Mouse (Mus musculus) CH12.LX (cell line): ENCODE data around the gene Npnt. TPM values are rescaled to one million over a fixed set of nuclear protein-coding genes. Genes with fewer than 3 reads are reported as not detected.

ENCODE experiments used
- DNase-seq: peaks from one replicate; pipeline ENCODE4 v3.0.0-alpha.2; 2013; ENCODE audit errors: extremely low read depth
- H3K27ac ChIP-seq: 2 replicates; pipeline ENCODE4 v1.5.1; 2012; ENCODE audit warnings: low read depth, mild to moderate bottlenecking, control low read depth, moderate library complexity; ENCODE audit not compliant: insufficient read depth
- H3K27me3 ChIP-seq: replicated peaks from 2 replicates; pipeline ENCODE3; 2012; ENCODE audit warnings: inconsistent platforms
- H3K36me3 ChIP-seq, 2 experiments: replicated peaks in 1 of 2; 2 replicates each; pipeline versions ENCODE3 to v1.6.1; 2012; ENCODE audit warnings: inconsistent platforms in 1 of 2, low read length in 1 of 2, mild to moderate bottlenecking in 1 of 2, mixed read lengths in 1 of 2, moderate library complexity in 1 of 2; ENCODE audit not compliant: control insufficient read depth in 1 of 2, insufficient read depth in 1 of 2
- H3K4me1 ChIP-seq, 2 experiments: 2 replicates each; pipeline ENCODE4 v1.6.1; 2012; ENCODE audit warnings: inconsistent platforms in 1 of 2, moderate library complexity in 1 of 2; ENCODE audit not compliant: insufficient read depth in 2 of 2, control insufficient read depth in 1 of 2
- H3K4me2 ChIP-seq: 2 replicates; pipeline ENCODE4 v1.6.1; 2012; ENCODE audit warnings: low read depth, mild to moderate bottlenecking, control low read depth; ENCODE audit not compliant: poor library complexity, insufficient read depth, severe bottlenecking
- H3K4me3 ChIP-seq, 3 experiments: fragments of 150-350 bp in 1 of 3; sonication (generic) in 1 of 3; replicated peaks in 1 of 3; 2 replicates each; pipeline versions ENCODE3 to v1.5.1; 2011 to 2012; ENCODE audit warnings: low read depth in 2 of 3, low read length in 2 of 3, mild to moderate bottlenecking in 2 of 3, moderate library complexity in 2 of 3, control low read depth in 1 of 3, improper control_type of control experiment in 1 of 3, inconsistent platforms in 1 of 3, mixed read lengths in 1 of 3; ENCODE audit not compliant: poor library complexity in 1 of 3
- H3K79me2 ChIP-seq: replicated peaks from 2 replicates; pipeline ENCODE4 v1.6.1; 2012; ENCODE audit warnings: mild to moderate bottlenecking, moderate library complexity; ENCODE audit not compliant: control insufficient read depth, poor library complexity, insufficient read depth, severe bottlenecking; ENCODE audit errors: extremely low read depth
- H3K9ac ChIP-seq: 2 replicates; pipeline ENCODE4 v1.6.1; 2012; ENCODE audit warnings: low read depth, mild to moderate bottlenecking, control low read depth, moderate library complexity; ENCODE audit not compliant: insufficient read depth
- H3K9me3 ChIP-seq: replicated peaks from 2 replicates; pipeline ENCODE3; 2012; ENCODE audit warnings: low read length, inconsistent platforms, mixed read lengths
- CHD2 ChIP-seq: IDR thresholded peaks from 2 replicates; pipeline ENCODE4 v1.6.1; 2011; ENCODE audit warnings: low read length, improper control_type of control experiment
- CTCF ChIP-seq, 2 experiments: IDR thresholded peaks in 1 of 2; conservative IDR thresholded peaks in 1 of 2; 2 replicates each; pipeline ENCODE4 v1.5.1; 2011 to 2012; ENCODE audit warnings: low read depth in 2 of 2, low read length in 2 of 2, improper control_type of control experiment in 1 of 2, inconsistent platforms in 1 of 2, mild to moderate bottlenecking in 1 of 2, moderate library complexity in 1 of 2
- E2F4 ChIP-seq: IDR thresholded peaks from 2 replicates; pipeline ENCODE4 v1.6.1; 2011; ENCODE audit warnings: low read depth, low read length, improper control_type of control experiment; ENCODE audit not compliant: insufficient replicate concordance
- GABPA ChIP-seq: IDR thresholded peaks from 2 replicates; pipeline ENCODE4 v1.6.1; 2012; ENCODE audit warnings: low read depth, low read length, improper control_type of control experiment, inconsistent platforms; ENCODE audit not compliant: insufficient replicate concordance
- HCFC1 ChIP-seq: IDR thresholded peaks from 2 replicates; pipeline ENCODE4 v1.6.1; 2012; ENCODE audit warnings: low read depth, mild to moderate bottlenecking, inconsistent platforms, low read length, improper control_type of control experiment
- IRF4 ChIP-seq: IDR thresholded peaks from 2 replicates; pipeline ENCODE4 v1.6.1; 2014; ENCODE audit warnings: low read depth, mild to moderate bottlenecking, inconsistent platforms, low read length, improper control_type of control experiment
- JUN ChIP-seq: IDR thresholded peaks from 2 replicates; pipeline ENCODE4 v1.6.1; 2011; ENCODE audit warnings: low read depth, mild to moderate bottlenecking, low read length, improper control_type of control experiment, moderate library complexity; ENCODE audit not compliant: insufficient read depth
- MEF2A ChIP-seq: IDR thresholded peaks from 2 replicates; pipeline ENCODE4 v1.6.1; 2014; ENCODE audit warnings: low read depth, mild to moderate bottlenecking, inconsistent platforms, low read length, improper control_type of control experiment, borderline replicate concordance
- MXI1 ChIP-seq: IDR thresholded peaks from 2 replicates; pipeline ENCODE4 v1.6.1; 2011; ENCODE audit warnings: mild to moderate bottlenecking, low read depth, low read length, improper control_type of control experiment
- NRF1 ChIP-seq: IDR thresholded peaks from 2 replicates; pipeline ENCODE4 v1.6.1; 2014; ENCODE audit warnings: low read depth, mild to moderate bottlenecking, inconsistent platforms, low read length, improper control_type of control experiment, moderate library complexity
- PAX5 ChIP-seq: IDR thresholded peaks from 2 replicates; pipeline ENCODE4 v1.6.1; 2012; ENCODE audit warnings: low read length, inconsistent platforms, mixed read lengths
- RAD21 ChIP-seq: IDR thresholded peaks from 2 replicates; pipeline ENCODE4 v1.6.1; 2011; ENCODE audit warnings: low read depth, mild to moderate bottlenecking, low read length, improper control_type of control experiment, moderate library complexity
- RCOR1 ChIP-seq: conservative IDR thresholded peaks from 2 replicates; pipeline ENCODE4 v1.6.1; 2012; ENCODE audit warnings: low read depth, mild to moderate bottlenecking, inconsistent platforms, low read length, improper control_type of control experiment
- TBP ChIP-seq: conservative IDR thresholded peaks from 2 replicates; pipeline ENCODE4 v1.6.1; 2011; ENCODE audit warnings: low read depth, low read length, improper control_type of control experiment
- UBTF ChIP-seq: IDR thresholded peaks from 2 replicates; pipeline ENCODE4 v1.6.1; 2012; ENCODE audit warnings: low read depth, mild to moderate bottlenecking, inconsistent platforms, low read length, improper control_type of control experiment, moderate library complexity
- USF1 ChIP-seq: IDR thresholded peaks from 2 replicates; pipeline ENCODE4 v1.6.1; 2014; ENCODE audit warnings: low read depth, mild to moderate bottlenecking, inconsistent platforms, low read length, improper control_type of control experiment
- USF2 ChIP-seq: conservative IDR thresholded peaks from 2 replicates; pipeline ENCODE4 v1.6.1; 2011; ENCODE audit warnings: low read depth, low read length, improper control_type of control experiment
- ZMIZ1 ChIP-seq: IDR thresholded peaks from 2 replicates; pipeline ENCODE4 v1.6.1; 2012; ENCODE audit warnings: low read depth, mild to moderate bottlenecking, inconsistent platforms, low read length, improper control_type of control experiment
- ZNF384 ChIP-seq: IDR thresholded peaks from 2 replicates; pipeline ENCODE4 v1.6.1; 2012; ENCODE audit warnings: low read depth, low read length, improper control_type of control experiment, inconsistent platforms
- dilution Hi-C: fragments of 300-500 bp; cut with MboI; formaldehyde crosslinking; loops from 2 replicates; pipeline ENCODE4 v1.14.3; 2020; ENCODE audit warnings: low sequenced_read_pairs; ENCODE audit not compliant: extremely low pct_unique_long_range_greater_than_20kb, extremely low pct_ligation_motif_present
- in situ Hi-C: fragments of 300-500 bp; cut with MboI; formaldehyde crosslinking; loops from 3 replicates; pipeline ENCODE4 v1.14.3; 2019; ENCODE audit warnings: low sequenced_read_pairs, low pct_ligation_motif_present, low pct_unique_long_range_greater_than_20kb, mixed read lengths
- polyA plus RNA-seq: library from polyadenylated mRNA; unstranded; fragments of >175 nt; gene quantifications from 2 replicates; pipeline ENCODE4 v1.2.1, GENCODE M21; 2012; ENCODE audit warnings: low read depth; ENCODE audit not compliant: insufficient read length
- total RNA-seq, 2 experiments: library from RNA; depleted of rRNA; stranded (reverse); fragments of 300-350 nt in 1 of 2; fragments of >200 nt in 1 of 2; gene quantifications; 2 replicates each; pipeline ENCODE4 v1.2.3; 2012 to 2014

The Npnt gene
- total and polyA plus RNA-seq, 3 experiments = 0.08 to 1.0 (median 0.20) TPM

DNA sequence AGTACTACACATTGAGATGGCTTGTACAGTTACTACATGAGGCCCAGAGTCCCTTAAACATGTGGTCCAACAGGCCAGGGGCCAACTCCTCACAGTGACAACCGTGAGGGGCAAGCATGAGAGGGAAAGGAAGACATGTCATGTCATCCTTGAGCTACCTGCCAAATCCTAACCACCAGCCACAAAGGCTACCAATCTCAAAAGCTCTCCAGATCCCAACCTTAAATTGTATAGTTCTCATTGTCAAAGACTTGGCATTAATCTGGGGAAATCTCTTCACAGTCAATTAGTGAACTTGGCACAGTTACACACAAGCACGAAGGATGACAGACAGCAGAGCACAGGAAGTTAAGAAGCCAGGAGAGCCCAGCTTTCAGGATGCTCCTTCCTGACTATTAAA is 15.4 kb downstream of the Npnt start:
- Histone ChIP-seq H3K79me2 (no peaks in the 10 kb centered on the region), H3K27me3 (no peaks in the 10 kb centered on the region), H3K4me3 (no peak overlapping the region), H3K9me3 (no peaks in the 10 kb centered on the region), H3K27ac (no peak overlapping the region), H3K4me1 (peaks cover 12 to 17% of the 10 kb centered on the region in 2 experiments; a peak in 3 of 4 replicates), H3K36me3 (no peaks in the 10 kb centered on the region), H3K4me2 (no peak overlapping the region), H3K9ac (no peak overlapping the region)
- in situ Hi-C loops = no loop called here
- dilution Hi-C loops = no loop called here
- DNase-seq = no peak
- TF ChIP-seq MEF2A (no peak), E2F4 (no peak), USF2 (no peak), IRF4 (no peak), CTCF (conservative IDR thresholded peaks at IDR 0.05 in 1 of 2, IDR thresholded peaks at IDR 0.05 in 1 of 2; ENCODE audit: low read depth in 2 of 2, low read length in 2 of 2) (no peak), ZMIZ1 (no peak), TBP (no peak), JUN (no peak)

DNA sequence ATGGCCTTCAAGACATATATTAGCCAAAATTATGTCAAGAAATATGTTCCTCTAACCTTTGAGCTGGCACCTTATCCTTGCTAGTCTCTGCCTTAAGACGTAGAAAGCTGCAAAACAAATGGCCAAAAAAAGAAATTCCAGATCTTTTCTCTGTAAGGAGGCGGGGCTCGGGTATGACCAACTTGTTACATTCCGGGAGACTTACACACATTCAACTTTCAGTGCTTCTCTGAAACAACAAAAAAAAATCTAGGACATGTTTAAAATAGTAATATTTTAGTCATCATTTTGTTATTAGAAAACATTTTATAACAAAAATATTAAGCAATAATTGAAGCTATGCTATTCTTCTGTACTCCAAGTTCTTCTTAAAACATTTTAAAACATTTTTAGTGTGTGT is 18.6 kb downstream of the Npnt start:
- Histone ChIP-seq H3K4me3 (no peak overlapping the region), H3K36me3 (no peaks in the 10 kb centered on the region), H3K27me3 (no peaks in the 10 kb centered on the region), H3K9me3 (no peaks in the 10 kb centered on the region), H3K9ac (no peak overlapping the region), H3K79me2 (no peaks in the 10 kb centered on the region), H3K4me1 (peaks cover 18 to 28% of the 10 kb centered on the region in 2 experiments), H3K4me2 (no peak overlapping the region), H3K27ac (no peak overlapping the region)
- in situ Hi-C loops (no loop called here), dilution Hi-C loops (no loop called here)
- TF ChIP-seq GABPA (no peak), RAD21 (no peak), UBTF (no peak), CHD2 (no peak), NRF1 (no peak), RCOR1 (no peak), ZNF384 (no peak), PAX5 (no peak), USF1 (no peak), IRF4 (no peak), MXI1 (no peak), HCFC1 (no peak)
- no peak for DNase-seq
